Mouse (Mus musculus) lung, postnatal 0 days (tissue): Measurements from ENCODE around the gene Lpxn.

Experiments
- CTCF ChIP-seq: IDR thresholded peaks from 2 replicates; pipeline ENCODE4 v1.5.1; 2016; ENCODE audit warnings: antibody characterized with exemption, mild to moderate bottlenecking
- EP300 ChIP-seq: IDR thresholded peaks from 2 replicates; pipeline ENCODE4 v1.6.1; 2016; ENCODE audit warnings: antibody characterized with exemption, mild to moderate bottlenecking, control low read depth

GRCm38 (mm10) chr19:12794056-12795044, 1.6 kb upstream of the Lpxn start:
- TF ChIP-seq CTCF (peak; percentile 91), EP300 (no peak)
